Mouse (Mus musculus) kidney, adult 2 months (tissue): Measurements from ENCODE around the gene Fam107a.

Experiments
- CTCF ChIP-seq: fragments of 200-500 bp; conservative IDR thresholded peaks from 2 replicates; pipeline ENCODE4 v1.5.1; 2011; ENCODE audit warnings: low read depth, mild to moderate bottlenecking, control low read depth, low read length, moderate library complexity, mixed read lengths; ENCODE audit not compliant: insufficient read depth, insufficient read length
- POLR2A ChIP-seq: fragments of 200-500 bp; IDR thresholded peaks from one replicate; pipeline ENCODE4 v1.6.1; 2011; ENCODE audit warnings: low read depth, low read length, control low read depth

GRCm38 (mm10) chr14:8356836-8357235 is 39.0 kb upstream of the Fam107a start:
- TF ChIP-seq CTCF (no peak), POLR2A (no peak)
